Mouse (Mus musculus) heart, adult 18-20 months (tissue): ENCODE data around the gene Gk2. TPM values are rescaled to one million over a fixed set of nuclear protein-coding genes. Genes with fewer than 3 reads are reported as not detected.

Experiments
- total RNA-seq, 2 experiments: library from RNA; stranded (reverse); gene quantifications; 2 replicates each; pipeline ENCODE4 v1.2.3; 2021

Gk2 gene
- total RNA-seq, 2 experiments from 2014 or later, result not detected

Other genes starting within 250 kb of the Gk2 start
- not detected for gene Naa11, start 64.6 kb downstream of the Gk2 start, total RNA-seq